Mouse (Mus musculus): ENCODE measurements around the gene Ano4.

Ano4 gene

DNA sequence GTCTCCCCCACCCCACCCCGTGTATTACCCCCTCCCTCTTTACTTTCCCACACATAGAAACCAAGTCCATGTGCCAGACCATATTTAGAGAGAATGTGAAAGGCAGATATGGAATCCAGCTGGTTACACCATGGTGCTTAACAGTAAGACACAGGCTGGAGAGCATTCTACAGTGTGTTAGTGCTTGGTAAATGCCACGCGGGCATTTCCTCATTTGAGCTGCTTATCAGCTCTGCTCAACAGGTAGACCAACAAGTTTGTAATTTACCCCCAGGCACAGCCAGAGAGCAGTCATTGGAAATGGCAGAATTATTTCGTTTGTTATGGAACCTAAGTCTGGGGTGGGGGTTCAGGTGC, 394.3 kb downstream of the Ano4 start:
- DNase-seq (ENCODE audit: low spot score in 2 of 2) = no peak

GRCm38 (mm10) chr10:88949649-88950296, 394.8 kb downstream of the Ano4 start:
- no peak for DNase-seq (ENCODE audit: low spot score in 2 of 2)
